Mouse (Mus musculus): ENCODE measurements at regions not wholly inside any gene's neighbourhood (a gene's known extent, or its start where the extent isn't known, plus 50 kb on each side); places are given as distances from the start of the nearest gene placed in this dataset.

- DNase-seq (ENCODE audit: extremely low read depth, low read depth) = no peak
These were observed 270.7 kb upstream of the 1700056E22Rik start for GRCm38 (mm10) chr1:184304813-184305212.

GRCm38 (mm10) chr1:184304204-184304603, 270.1 kb upstream of the 1700056E22Rik start:
- no peak for DNase-seq (ENCODE audit: extremely low read depth, low read depth)

GRCm38 (mm10) chr1:184298701-184299100, 264.6 kb upstream of the 1700056E22Rik start:
- no peak for DNase-seq (ENCODE audit: extremely low read depth, low read depth)

GRCm38 (mm10) chr1:184297001-184297740, 263.1 kb upstream of the 1700056E22Rik start:
- DNase-seq (ENCODE audit: extremely low read depth, low read depth) = no peak

- no peak for DNase-seq (ENCODE audit: extremely low read depth, low read depth)
These were observed 257.0 kb upstream of the 1700056E22Rik start for GRCm38 (mm10) chr1:184291129-184291528.

- no peak for DNase-seq (ENCODE audit: extremely low read depth, low read depth)
These were observed 255.8 kb upstream of the 1700056E22Rik start for GRCm38 (mm10) chr1:184289733-184290416.

- DNase-seq (ENCODE audit: extremely low read depth, low read depth) = no peak
These were observed 247.7 kb upstream of the 1700056E22Rik start for GRCm38 (mm10) chr1:184281768-184282167.

GRCm38 (mm10) chr1:184279263-184279662, 245.2 kb upstream of the 1700056E22Rik start:
- DNase-seq (ENCODE audit: extremely low read depth, low read depth) = no peak

- DNase-seq (ENCODE audit: extremely low read depth, low read depth) = no peak
These were observed 242.9 kb upstream of the 1700056E22Rik start for GRCm38 (mm10) chr1:184277001-184277400.

- DNase-seq (ENCODE audit: extremely low read depth, low read depth) = no peak
These were observed 241.8 kb upstream of the 1700056E22Rik start for GRCm38 (mm10) chr1:184275877-184276276.

- no peak for DNase-seq (ENCODE audit: extremely low read depth, low read depth)
These were observed 241.3 kb upstream of the 1700056E22Rik start for GRCm38 (mm10) chr1:184275396-184275795.

- DNase-seq (ENCODE audit: extremely low read depth, low read depth) = no peak
These were observed 240.6 kb upstream of the 1700056E22Rik start for GRCm38 (mm10) chr1:184274704-184275103.

GRCm38 (mm10) chr1:184273722-184274121, 239.6 kb upstream of the 1700056E22Rik start:
- DNase-seq (ENCODE audit: extremely low read depth, low read depth) = no peak

- no peak for DNase-seq (ENCODE audit: extremely low read depth, low read depth)
These were observed 237.2 kb upstream of the 1700056E22Rik start for GRCm38 (mm10) chr1:184271254-184271653.

- peak; percentile 33 for DNase-seq (ENCODE audit: extremely low read depth, low read depth)
These were observed 231.9 kb upstream of the 1700056E22Rik start for GRCm38 (mm10) chr1:184266051-184266450.

GRCm38 (mm10) chr1:184262975-184263374, 228.9 kb upstream of the 1700056E22Rik start:
- no peak for DNase-seq (ENCODE audit: extremely low read depth, low read depth)

- no peak for DNase-seq (ENCODE audit: extremely low read depth, low read depth)
These were observed 227.3 kb upstream of the 1700056E22Rik start for GRCm38 (mm10) chr1:184261385-184261727.

- no peak for DNase-seq (ENCODE audit: extremely low read depth, low read depth)
These were observed 226.8 kb upstream of the 1700056E22Rik start for GRCm38 (mm10) chr1:184260722-184261384.

- DNase-seq (ENCODE audit: extremely low read depth, low read depth) = no peak
These were observed 225.8 kb upstream of the 1700056E22Rik start for GRCm38 (mm10) chr1:184259853-184260252.

GRCm38 (mm10) chr1:184257356-184257755, 223.3 kb upstream of the 1700056E22Rik start:
- DNase-seq (ENCODE audit: extremely low read depth, low read depth) = no peak

- DNase-seq (ENCODE audit: extremely low read depth, low read depth) = no peak
These were observed 220.8 kb upstream of the 1700056E22Rik start for GRCm38 (mm10) chr1:184254951-184255350.
